ENCODE assay signal across 8 mouse cellular contexts in genomic region chr7:46378123-46378522, GRCm38 (mm10). TPM values are rescaled to one million over a fixed set of nuclear protein-coding genes. Genes with fewer than 3 reads are reported as not detected.
DNase-seq lines count a peak whose midpoint lies in the region; ATAC-seq and TF ChIP-seq lines count a peak whose summit lies in the region.

No protein-coding gene starts in this region.

- 5% methylated on average over 22 of the region's 22 CpGs for WGBS in liver, postnatal 0 days (ENCODE audit: insufficient replicate concordance)
- WGBS in liver, embryonic 12.5 days (ENCODE audit: insufficient replicate concordance), result 5% methylated on average over 22 of the region's 22 CpGs
- under 1% methylated on average over 22 of the region's 22 CpGs for WGBS in forebrain, embryonic 11.5 days
- 2% methylated on average over 22 of the region's 22 CpGs for WGBS in midbrain, embryonic 11.5 days

- H3K4me2 ChIP-seq in liver, postnatal 0 days (ENCODE audit: low read depth, low read length), result no peak overlapping the region
- H3K4me2 ChIP-seq in liver, embryonic 12.5 days, result no peak overlapping the region
- peak overlapping the region; percentile 6; the same call in 1 of the 2 replicates for H3K4me2 ChIP-seq in forebrain, embryonic 11.5 days (ENCODE audit: low read depth, low read length, severe bottlenecking)
- H3K4me2 ChIP-seq in midbrain, embryonic 11.5 days, result peak overlapping the region; percentile 23; the same call in 1 of the 2 replicates

- ATAC-seq in liver, postnatal 0 days, result no peak
- no peak for ATAC-seq in liver, embryonic 12.5 days
- no peak for ATAC-seq in forebrain, embryonic 11.5 days (replicated peaks; ENCODE audit: low FRiP score)
- ATAC-seq in midbrain, embryonic 11.5 days (ENCODE audit: low FRiP score), result 0 out of 2 replicates have a peak, but pooled peaks have one; percentile 33

- no peaks in the 10 kb centered on the region for H3K4me1 ChIP-seq in liver, postnatal 0 days (ENCODE audit: insufficient read depth)
- H3K4me1 ChIP-seq in liver, embryonic 12.5 days, result no peaks in the 10 kb centered on the region
- peaks cover 12% of the 10 kb centered on the region; the same call in 1 of the 2 replicates for H3K4me1 ChIP-seq in forebrain, embryonic 11.5 days (replicated peaks; ENCODE audit: control insufficient read depth, insufficient read depth, low read length)
- peaks cover 2% of the 10 kb centered on the region; the same call in 1 of the 2 replicates for H3K4me1 ChIP-seq in midbrain, embryonic 11.5 days (ENCODE audit: control insufficient read depth, insufficient read depth, low read length)

- peaks cover 43% of the 10 kb centered on the region for H3K27me3 ChIP-seq in liver, postnatal 0 days (ENCODE audit: insufficient read depth, low read length)
- H3K27me3 ChIP-seq in liver, embryonic 12.5 days (replicated peaks), result peaks cover 69% of the 10 kb centered on the region
- peaks cover 47% of the 10 kb centered on the region for H3K27me3 ChIP-seq in forebrain, embryonic 11.5 days (ENCODE audit: control insufficient read depth, insufficient read depth, low read length)
- H3K27me3 ChIP-seq in midbrain, embryonic 11.5 days (ENCODE audit: control insufficient read depth, insufficient read depth, low read length), result peaks cover 40% of the 10 kb centered on the region

- no peak for TF ChIP-seq EP300 in liver, postnatal 0 days (IDR thresholded peaks at IDR 0.05; ENCODE audit: low read depth)

- no peak overlapping the region for H3K9ac ChIP-seq in liver, postnatal 0 days (replicated peaks)
- no peak overlapping the region for H3K9ac ChIP-seq in liver, embryonic 12.5 days
- no peak overlapping the region for H3K9ac ChIP-seq in forebrain, embryonic 11.5 days (ENCODE audit: low read length)
- H3K9ac ChIP-seq in midbrain, embryonic 11.5 days (ENCODE audit: low read length), result no peak overlapping the region

- DNase-seq in cerebellum, adult 18-20 months, result peak; percentile 62 to 67
- DNase-seq in cerebellum, postnatal 4 days (ENCODE audit: low spot score in 2 of 2), result no peak
- no peak for DNase-seq in liver, postnatal 0 days
- peak; percentile 56 for DNase-seq in forebrain, embryonic 11.5 days (ENCODE audit: low spot score)
- DNase-seq in midbrain, embryonic 11.5 days (ENCODE audit: low spot score, missing footprints), result peak; percentile 90
- DNase-seq in left cerebral cortex, adult 11 months (ENCODE audit: low spot score), result no peak
- DNase-seq in c-Kit-positive CD71-positive TER-119-positive erythroid progenitor cells, embryonic 14.5 days (ENCODE audit: low spot score), result no peak

- peak; percentile 45 for TF ChIP-seq CTCF in liver, postnatal 0 days (IDR thresholded peaks at IDR 0.05; ENCODE audit: low read depth)

- H3K9me3 ChIP-seq in liver, postnatal 0 days (ENCODE audit: low read length), result no peaks in the 10 kb centered on the region
- no peaks in the 10 kb centered on the region for H3K9me3 ChIP-seq in liver, embryonic 12.5 days (replicated peaks)
- H3K9me3 ChIP-seq in forebrain, embryonic 11.5 days (ENCODE audit: control insufficient read depth, low read length), result no peaks in the 10 kb centered on the region
- H3K9me3 ChIP-seq in midbrain, embryonic 11.5 days (ENCODE audit: control insufficient read depth, low read length), result no peaks in the 10 kb centered on the region

- no peak overlapping the region for H3K27ac ChIP-seq in liver, postnatal 0 days (ENCODE audit: low read depth)
- H3K27ac ChIP-seq in liver, embryonic 12.5 days, result no peak overlapping the region
- no peak overlapping the region for H3K27ac ChIP-seq in forebrain, embryonic 11.5 days (ENCODE audit: low read depth, low read length)
- H3K27ac ChIP-seq in midbrain, embryonic 11.5 days (ENCODE audit: low read depth, low read length), result no peak overlapping the region

- H3K36me3 ChIP-seq in liver, postnatal 0 days (replicated peaks; ENCODE audit: insufficient read depth, low read length), result no peaks in the 10 kb centered on the region
- H3K36me3 ChIP-seq in liver, embryonic 12.5 days, result no peaks in the 10 kb centered on the region
- no peaks in the 10 kb centered on the region for H3K36me3 ChIP-seq in forebrain, embryonic 11.5 days (ENCODE audit: control insufficient read depth, insufficient read depth, low read length)
- no peaks in the 10 kb centered on the region for H3K36me3 ChIP-seq in midbrain, embryonic 11.5 days (ENCODE audit: control insufficient read depth, insufficient read depth, low read length)

- no peak overlapping the region for H3K4me3 ChIP-seq in liver, postnatal 0 days (ENCODE audit: low read depth, low read length)
- H3K4me3 ChIP-seq in liver, embryonic 12.5 days, result no peak overlapping the region
- no peak overlapping the region for H3K4me3 ChIP-seq in forebrain, embryonic 11.5 days (ENCODE audit: low read depth, low read length)
- no peak overlapping the region for H3K4me3 ChIP-seq in midbrain, embryonic 11.5 days (ENCODE audit: low read depth, low read length)

RNA-seq across cellular contexts. Expression of gene Myod1, which starts 1.8 kb away (rescaled TPM):
- polyA plus RNA-seq in liver, postnatal 0 days (2015; fragmentation: Nextera tagmentation; extraction: Ambion mirVana), result 0.09 TPM in 1 of 2 replicates, not detected in the other
- 0.36 and 1.4 TPM in 2 replicates for polyA plus RNA-seq in liver, embryonic 12.5 days (2016; fragmentation: Nextera tagmentation; extraction: Ambion mirVana)
- not detected in 2 replicates for polyA plus RNA-seq in forebrain, embryonic 11.5 days (2014; fragmentation: Nextera tagmentation; extraction: Ambion mirVana)
- 0.11 TPM in 1 of 2 replicates, not detected in the other for polyA plus RNA-seq in midbrain, embryonic 11.5 days (2014; fragmentation: Nextera tagmentation; extraction: Ambion mirVana)

RNA-seq across cellular contexts. Expression of gene Kcnc1, which starts 18.2 kb away (rescaled TPM):
- 0.07 TPM in 1 of 2 replicates, not detected in the other for polyA plus RNA-seq in liver, postnatal 0 days (2015; fragmentation: Nextera tagmentation; extraction: Ambion mirVana)
- 0.10 and 0.17 TPM in 2 replicates for polyA plus RNA-seq in liver, embryonic 12.5 days (2016; fragmentation: Nextera tagmentation; extraction: Ambion mirVana)
- 0.92 and 1.0 TPM in 2 replicates for polyA plus RNA-seq in forebrain, embryonic 11.5 days (2014; fragmentation: Nextera tagmentation; extraction: Ambion mirVana)
- polyA plus RNA-seq in midbrain, embryonic 11.5 days (2014; fragmentation: Nextera tagmentation; extraction: Ambion mirVana), result 1.4 and 1.8 TPM in 2 replicates

Comparison
In these comparisons a context has a peak if more than half of its experiments do, and no peak if none do; other contexts are left out.
1. DNase-seq: peak in cerebellum, adult 18-20 months (2 of 2), forebrain, embryonic 11.5 days (single experiment) and midbrain, embryonic 11.5 days (single experiment); none in cerebellum, postnatal 4 days (0 of 2), liver, postnatal 0 days (single experiment), left cerebral cortex, adult 11 months (single experiment) and c-Kit-positive CD71-positive TER-119-positive erythroid progenitor cells, embryonic 14.5 days (single experiment).
2. H3K4me2 ChIP-seq: peak in forebrain, embryonic 11.5 days (single experiment) and midbrain, embryonic 11.5 days (single experiment); none in liver, postnatal 0 days (single experiment) and liver, embryonic 12.5 days (single experiment).